Mouse (Mus musculus): ENCODE data around the gene Sept11. TPM values are rescaled to one million over a fixed set of nuclear protein-coding genes. Genes with fewer than 3 reads are reported as not detected.

Sept11 gene
- total and polyA plus RNA-seq, 2 experiments from 2014 or later: 38.2 to 49.5 TPM

GRCm38 (mm10) chr5:93046306-93046845 lies 46.9 kb upstream of the Sept11 start:
- no peak for DNase-seq (ENCODE audit: low spot score)
- no peak overlapping the region for H3K4me2 ChIP-seq (ENCODE audit: low read depth, low read length)
- no peak overlapping the region for H3K27ac ChIP-seq (ENCODE audit: low read depth)
- no peak for ATAC-seq (ENCODE audit: insufficient read depth, low read depth)
- peaks cover 63% of the 10 kb centered on the region for H3K27me3 ChIP-seq (ENCODE audit: control insufficient read depth, insufficient read depth, low read length)
- peaks cover 16% of the 10 kb centered on the region for H3K4me1 ChIP-seq (ENCODE audit: control insufficient read depth, insufficient read depth)
- TF ChIP-seq EP300 (IDR thresholded peaks at IDR 0.05; ENCODE audit: low read depth) (no peak), CTCF (IDR thresholded peaks at IDR 0.05; ENCODE audit: low read depth) (no peak)
- no peak overlapping the region for H3K4me3 ChIP-seq (ENCODE audit: low read depth, low read length)
- no peaks in the 10 kb centered on the region for H3K9me3 ChIP-seq (replicated peaks; ENCODE audit: control insufficient read depth, low read length)
- H3K36me3 ChIP-seq (replicated peaks; ENCODE audit: control insufficient read depth, insufficient read depth, low read length): no peaks in the 10 kb centered on the region
- no peak overlapping the region for H3K9ac ChIP-seq (replicated peaks; ENCODE audit: low read depth, low read length)
- 49% methylated on average over 5 of the region's 5 CpGs for WGBS

- H3K4me3 ChIP-seq (ENCODE audit: low read depth, low read length): no peak overlapping the region
- WGBS: 58% methylated on average over 13 of the region's 13 CpGs
- no peak for DNase-seq (ENCODE audit: low spot score)
- H3K36me3 ChIP-seq (replicated peaks; ENCODE audit: control insufficient read depth, insufficient read depth, low read length): no peaks in the 10 kb centered on the region
- H3K9me3 ChIP-seq (replicated peaks; ENCODE audit: control insufficient read depth, low read length): no peaks in the 10 kb centered on the region
- H3K4me1 ChIP-seq (ENCODE audit: control insufficient read depth, insufficient read depth): peaks cover 13% of the 10 kb centered on the region
- H3K4me2 ChIP-seq (ENCODE audit: low read depth, low read length): no peak overlapping the region
- no peak for TF ChIP-seq EP300 (IDR thresholded peaks at IDR 0.05; ENCODE audit: low read depth)
- TF ChIP-seq CTCF (IDR thresholded peaks at IDR 0.05; ENCODE audit: low read depth): no peak
- H3K27ac ChIP-seq (ENCODE audit: low read depth): no peak overlapping the region
- peaks cover 42% of the 10 kb centered on the region for H3K27me3 ChIP-seq (ENCODE audit: control insufficient read depth, insufficient read depth, low read length)
- no peak overlapping the region for H3K9ac ChIP-seq (replicated peaks; ENCODE audit: low read depth, low read length)
- no peak for ATAC-seq (ENCODE audit: insufficient read depth, low read depth)
These were observed 44.6 kb upstream of the Sept11 start for GRCm38 (mm10) chr5:93048481-93049240.

- DNase-seq (ENCODE audit: low spot score) (no peak), ATAC-seq (ENCODE audit: insufficient read depth, low read depth) (no peak)
- no peak overlapping the region for H3K4me3 ChIP-seq (ENCODE audit: low read depth, low read length)
- H3K9ac ChIP-seq (replicated peaks; ENCODE audit: low read depth, low read length): no peak overlapping the region
- H3K4me2 ChIP-seq (ENCODE audit: low read depth, low read length): no peak overlapping the region
- H3K27me3 ChIP-seq (ENCODE audit: control insufficient read depth, insufficient read depth, low read length): peaks cover 29% of the 10 kb centered on the region
- no peak overlapping the region for H3K27ac ChIP-seq (ENCODE audit: low read depth)
- no peak for TF ChIP-seq CTCF (IDR thresholded peaks at IDR 0.05; ENCODE audit: low read depth)
- TF ChIP-seq EP300 (IDR thresholded peaks at IDR 0.05; ENCODE audit: low read depth): no peak
- WGBS: 90% methylated on average over 1 of the region's 1 CpGs
- no peaks in the 10 kb centered on the region for H3K36me3 ChIP-seq (replicated peaks; ENCODE audit: control insufficient read depth, insufficient read depth, low read length)
- no peaks in the 10 kb centered on the region for H3K9me3 ChIP-seq (replicated peaks; ENCODE audit: control insufficient read depth, low read length)
- 0 out of 2 replicates have a peak, but pooled peaks cover under 1% of the 10 kb centered on the region for H3K4me1 ChIP-seq (ENCODE audit: control insufficient read depth, insufficient read depth)
These were observed 43.3 kb upstream of the Sept11 start for GRCm38 (mm10) chr5:93049971-93050370.

GRCm38 (mm10) chr5:93051041-93051440 lies 42.2 kb upstream of the Sept11 start:
- Histone ChIP-seq H3K4me2 (ENCODE audit: low read depth, low read length) (no peak overlapping the region), H3K4me1 (ENCODE audit: control insufficient read depth, insufficient read depth) (no peaks in the 10 kb centered on the region), H3K36me3 (replicated peaks; ENCODE audit: control insufficient read depth, insufficient read depth, low read length) (no peaks in the 10 kb centered on the region), H3K27ac (ENCODE audit: low read depth) (no peak overlapping the region), H3K4me3 (ENCODE audit: low read depth, low read length) (no peak overlapping the region), H3K9ac (replicated peaks; ENCODE audit: low read depth, low read length) (no peak overlapping the region), H3K9me3 (replicated peaks; ENCODE audit: control insufficient read depth, low read length) (no peaks in the 10 kb centered on the region), H3K27me3 (ENCODE audit: control insufficient read depth, insufficient read depth, low read length) (peaks cover 18% of the 10 kb centered on the region)
- DNase-seq (ENCODE audit: low spot score): no peak
- no peak for TF ChIP-seq CTCF (IDR thresholded peaks at IDR 0.05; ENCODE audit: low read depth)
- TF ChIP-seq EP300 (IDR thresholded peaks at IDR 0.05; ENCODE audit: low read depth): no peak
- WGBS: 53% methylated on average over 5 of the region's 5 CpGs
- ATAC-seq (ENCODE audit: insufficient read depth, low read depth): no peak

- Histone ChIP-seq H3K27ac (ENCODE audit: low read depth) (no peak overlapping the region), H3K9me3 (replicated peaks; ENCODE audit: control insufficient read depth, low read length) (no peaks in the 10 kb centered on the region), H3K4me3 (ENCODE audit: low read depth, low read length) (no peak overlapping the region), H3K36me3 (replicated peaks; ENCODE audit: control insufficient read depth, insufficient read depth, low read length) (no peaks in the 10 kb centered on the region), H3K27me3 (ENCODE audit: control insufficient read depth, insufficient read depth, low read length) (peaks cover 12% of the 10 kb centered on the region), H3K4me2 (ENCODE audit: low read depth, low read length) (no peak overlapping the region), H3K9ac (replicated peaks; ENCODE audit: low read depth, low read length) (no peak overlapping the region), H3K4me1 (ENCODE audit: control insufficient read depth, insufficient read depth) (no peaks in the 10 kb centered on the region)
- no peak for DNase-seq (ENCODE audit: low spot score)
- no peak for TF ChIP-seq CTCF (IDR thresholded peaks at IDR 0.05; ENCODE audit: low read depth)
- no peak for TF ChIP-seq EP300 (IDR thresholded peaks at IDR 0.05; ENCODE audit: low read depth)
- ATAC-seq (ENCODE audit: insufficient read depth, low read depth): no peak
- 68% methylated on average over 9 of the region's 9 CpGs for WGBS
These were observed 41.3 kb upstream of the Sept11 start for GRCm38 (mm10) chr5:93051951-93052350.
